Mouse (Mus musculus): ENCODE results near the gene Immp1l. TPM values are rescaled to one million over a fixed set of nuclear protein-coding genes. Genes with fewer than 3 reads are reported as not detected.

Gene Immp1l
- polyA plus RNA-seq, 1 experiment from 2014 or later: 138 TPM

GRCm38 (mm10) chr2:105987131-105987530, 82.7 kb downstream of the Immp1l start:
- Histone ChIP-seq H3K4me1 (ENCODE audit: control insufficient read depth, insufficient read depth, low read length) (no peaks in the 10 kb centered on the region), H3K9me3 (ENCODE audit: control insufficient read depth, low read length) (no peaks in the 10 kb centered on the region), H3K4me2 (ENCODE audit: low read depth, low read length) (no peak overlapping the region), H3K27ac (replicated peaks; ENCODE audit: low read depth, low read length) (no peak overlapping the region), H3K9ac (ENCODE audit: low read depth, low read length) (no peak overlapping the region), H3K4me3 (ENCODE audit: low read depth, low read length) (no peak overlapping the region), H3K27me3 (replicated peaks; ENCODE audit: control insufficient read depth, insufficient read depth, low read length) (no peaks in the 10 kb centered on the region), H3K36me3 (ENCODE audit: control insufficient read depth, insufficient read depth, low read length) (no peaks in the 10 kb centered on the region)
- ATAC-seq (ENCODE audit: low read depth) (peak; percentile 41; the same call in 1 of the 2 replicates), DNase-seq (ENCODE audit: low spot score) (peak; percentile 28)
- 3% methylated on average over 1 of the region's 1 CpGs for WGBS

GRCm38 (mm10) chr2:105987999-105988398, 83.6 kb downstream of the Immp1l start:
- Histone ChIP-seq H3K9ac (ENCODE audit: low read depth, low read length) (no peak overlapping the region), H3K27me3 (replicated peaks; ENCODE audit: control insufficient read depth, insufficient read depth, low read length) (no peaks in the 10 kb centered on the region), H3K9me3 (ENCODE audit: control insufficient read depth, low read length) (no peaks in the 10 kb centered on the region), H3K4me1 (ENCODE audit: control insufficient read depth, insufficient read depth, low read length) (no peaks in the 10 kb centered on the region), H3K36me3 (ENCODE audit: control insufficient read depth, insufficient read depth, low read length) (no peaks in the 10 kb centered on the region), H3K27ac (replicated peaks; ENCODE audit: low read depth, low read length) (no peak overlapping the region), H3K4me2 (ENCODE audit: low read depth, low read length) (no peak overlapping the region), H3K4me3 (ENCODE audit: low read depth, low read length) (no peak overlapping the region)
- DNase-seq (ENCODE audit: low spot score): no peak
- WGBS: 19% methylated on average over 2 of the region's 2 CpGs
- ATAC-seq (ENCODE audit: low read depth): no peak

- Histone ChIP-seq H3K9me3 (ENCODE audit: control insufficient read depth, low read length) (no peaks in the 10 kb centered on the region), H3K36me3 (ENCODE audit: control insufficient read depth, insufficient read depth, low read length) (peaks cover 6% of the 10 kb centered on the region; the same call in 1 of the 2 replicates), H3K4me2 (ENCODE audit: low read depth, low read length) (peak within 1 kb of the TSS; percentile 72), H3K9ac (ENCODE audit: low read depth, low read length) (peak within 1 kb of the TSS; percentile 72), H3K4me1 (ENCODE audit: control insufficient read depth, insufficient read depth, low read length) (no peaks in the 10 kb centered on the region), H3K4me3 (ENCODE audit: low read depth, low read length) (peak within 1 kb of the TSS; percentile 74), H3K27ac (replicated peaks; ENCODE audit: low read depth, low read length) (peak within 1 kb of the TSS; percentile 67; the same call in 1 of the 2 replicates), H3K27me3 (replicated peaks; ENCODE audit: control insufficient read depth, insufficient read depth, low read length) (no peaks in the 10 kb centered on the region)
- DNase-seq (ENCODE audit: low spot score) (peak; percentile 96), ATAC-seq (ENCODE audit: low read depth) (peak; percentile 99)
- WGBS: 2% methylated on average over 41 of the region's 44 CpGs
Observed at GRCm38 (mm10) chr2:106002835-106003739, 98.6 kb downstream of the Immp1l start, which contains the start of gene Dnajc24. TSS of gene Dnajc24 (minus strand) at chr2:106003549.

GRCm38 (mm10) chr2:106008415-106008814, 104.0 kb downstream of the Immp1l start:
- 68% methylated on average over 2 of the region's 2 CpGs for WGBS
- H3K36me3 ChIP-seq (ENCODE audit: control insufficient read depth, insufficient read depth, low read length): no peaks in the 10 kb centered on the region
- ATAC-seq (ENCODE audit: low read depth) (no peak), DNase-seq (ENCODE audit: low spot score) (no peak)
- no peak overlapping the region for H3K4me3 ChIP-seq (ENCODE audit: low read depth, low read length)
- H3K27ac ChIP-seq (replicated peaks; ENCODE audit: low read depth, low read length): no peak overlapping the region
- H3K4me2 ChIP-seq (ENCODE audit: low read depth, low read length): no peak overlapping the region
- H3K4me1 ChIP-seq (ENCODE audit: control insufficient read depth, insufficient read depth, low read length): no peaks in the 10 kb centered on the region
- no peak overlapping the region for H3K9ac ChIP-seq (ENCODE audit: low read depth, low read length)
- no peaks in the 10 kb centered on the region for H3K27me3 ChIP-seq (replicated peaks; ENCODE audit: control insufficient read depth, insufficient read depth, low read length)
- H3K9me3 ChIP-seq (ENCODE audit: control insufficient read depth, low read length): no peaks in the 10 kb centered on the region

Small RNA genes within 50 kb of the gene (microRNA-seq; reads per million reads assigned to microRNA genes)
- not detected for gene Gm22002 (ENCODE audit: borderline number of aligned reads)

Other genes with a start within 250 kb of the Immp1l start
- gene Pax6, start 235.7 kb upstream of the Immp1l start, polyA plus RNA-seq (2014; fragmentation: Nextera tagmentation; extraction: Ambion mirVana): 1.8 and 2.6 TPM in 2 replicates
- gene Elp4, start 74 bp upstream of the Immp1l start, polyA plus RNA-seq (2014; fragmentation: Nextera tagmentation; extraction: Ambion mirVana): 28.8 and 32.3 TPM in 2 replicates
- 27.6 and 31.4 TPM in 2 replicates for gene Dnajc24, start 98.9 kb downstream of the Immp1l start, polyA plus RNA-seq (2014; fragmentation: Nextera tagmentation; extraction: Ambion mirVana)